Mouse (Mus musculus) G1E (cell line): ENCODE data around the gene Acsm1. TPM values are rescaled to one million over a fixed set of nuclear protein-coding genes. Genes with fewer than 3 reads are reported as not detected.

Experiments
- ATAC-seq: 2 replicates; pipeline ENCODE4 v1.8.0; 2016; ENCODE audit warnings: mild to moderate bottlenecking; ENCODE audit not compliant: insufficient number of reproducible peaks, poor library complexity, low FRiP score, severe bottlenecking; ENCODE audit errors: extremely low read depth
- DNase-seq: peaks from one replicate; pipeline ENCODE4 v3.0.0; 2012; ENCODE audit warnings: low spot score
- H3K27me3 ChIP-seq: 2 replicates; pipeline ENCODE4 v1.6.1; 2012; ENCODE audit warnings: mild to moderate bottlenecking, low read length, inconsistent platforms; ENCODE audit not compliant: insufficient read depth
- H3K36me3 ChIP-seq: replicated peaks from 2 replicates; pipeline ENCODE3; 2012; ENCODE audit warnings: mild to moderate bottlenecking, inconsistent platforms
- H3K4me1 ChIP-seq: 2 replicates; pipeline ENCODE4 v1.6.1; 2012; ENCODE audit warnings: low read depth, low read length, inconsistent platforms, mixed read lengths; ENCODE audit not compliant: insufficient read depth
- H3K4me3 ChIP-seq: 2 replicates; pipeline ENCODE4 v1.5.1; 2012; ENCODE audit warnings: low read depth, mild to moderate bottlenecking, inconsistent platforms, low read length, moderate library complexity, mixed read lengths
- H3K9me3 ChIP-seq: replicated peaks from 2 replicates; pipeline ENCODE4 v1.6.1; 2012; ENCODE audit warnings: inconsistent platforms
- CTCF ChIP-seq: IDR thresholded peaks from 2 replicates; pipeline ENCODE4 v1.5.1; 2012; ENCODE audit warnings: low read depth, low read length, inconsistent platforms, mixed read lengths
- GATA1 ChIP-seq: IDR thresholded peaks from 2 replicates; pipeline ENCODE4 v1.6.1; 2012; ENCODE audit warnings: borderline replicate concordance, low read length, inconsistent platforms, mixed read lengths
- GATA2 ChIP-seq: IDR thresholded peaks from 2 replicates; pipeline ENCODE4 v1.6.1; 2012; ENCODE audit warnings: low read depth, low read length, inconsistent platforms, borderline replicate concordance
- POLR2AphosphoS5 ChIP-seq: IDR thresholded peaks from 2 replicates; pipeline ENCODE4 v1.6.1; 2012; ENCODE audit warnings: low read depth, low read length, inconsistent platforms; ENCODE audit not compliant: insufficient replicate concordance
- TAL1 ChIP-seq: conservative IDR thresholded peaks from 2 replicates; pipeline ENCODE4 v1.6.1; 2012; ENCODE audit warnings: low read depth, low read length, inconsistent platforms, mixed read lengths
- polyA plus RNA-seq: library from polyadenylated mRNA; stranded (reverse); fragments of >175 nt; gene quantifications from 2 replicates; pipeline ENCODE4 v1.2.3, GENCODE M21; 2012
- total RNA-seq, 2 experiments: library from RNA; stranded (forward) in 1 of 2; stranded (reverse) in 1 of 2; fragments of 200-1000 nt in 1 of 2; fragments of >200 nt in 1 of 2; fragmentation: Nextera tagmentation in 1 of 2; gene quantifications; 2 replicates each; pipeline ENCODE4 v1.2.3; 2014 to 2017

Acsm1 gene
- total and polyA plus RNA-seq, 3 experiments = not detected

DNA sequence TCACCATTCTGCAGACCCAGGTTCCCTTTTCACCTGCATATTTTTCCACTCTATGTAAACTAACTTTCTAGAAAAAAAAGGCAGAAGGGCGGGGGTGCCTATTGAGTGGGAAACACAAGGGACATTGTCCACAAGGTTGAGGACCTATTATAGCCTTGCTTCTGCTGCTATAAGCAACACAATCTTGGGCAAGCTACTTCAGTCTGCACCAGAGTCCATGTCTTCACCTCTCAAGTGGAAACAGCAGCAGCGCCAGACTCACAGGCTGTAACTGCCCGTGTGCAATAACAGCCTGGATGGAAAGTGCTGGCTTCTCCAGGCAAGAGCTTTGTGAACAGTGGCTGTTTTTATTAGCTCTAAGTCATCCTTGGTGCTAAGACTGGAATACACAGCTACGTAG lies 85.5 kb downstream of the Acsm1 start:
- H3K4me1 ChIP-seq = no peaks in the 10 kb centered on the region
- no peak overlapping the region for H3K4me3 ChIP-seq
- no peaks in the 10 kb centered on the region for H3K36me3 ChIP-seq
- no peaks in the 10 kb centered on the region for H3K9me3 ChIP-seq
- H3K27me3 ChIP-seq = peaks cover 8% of the 10 kb centered on the region; the same call in 1 of the 2 replicates
- no peak for ATAC-seq
- no peak for DNase-seq
- TF ChIP-seq CTCF = no peak

DNA sequence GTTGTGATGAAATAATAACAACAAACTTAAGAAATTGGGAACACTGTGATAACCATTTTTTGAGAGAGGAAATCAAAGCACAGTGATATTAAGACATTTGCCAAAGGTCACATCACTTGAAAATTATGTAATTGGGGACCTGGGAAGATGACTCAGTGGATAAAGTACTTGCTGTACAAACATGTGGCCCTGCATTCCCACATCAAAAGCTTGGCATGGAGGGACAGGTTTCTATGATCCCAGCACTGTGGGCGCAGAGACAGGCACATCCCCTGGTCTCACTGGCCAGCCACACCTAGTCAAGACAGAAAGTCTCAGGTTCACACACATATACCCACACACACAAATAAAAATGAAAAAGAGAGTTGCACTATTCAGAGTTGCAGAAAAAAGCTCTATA lies 88.1 kb downstream of the Acsm1 start:
- no peaks in the 10 kb centered on the region for H3K9me3 ChIP-seq
- peaks cover 7% of the 10 kb centered on the region; the same call in 1 of the 2 replicates for H3K27me3 ChIP-seq
- H3K36me3 ChIP-seq = no peaks in the 10 kb centered on the region
- no peaks in the 10 kb centered on the region for H3K4me1 ChIP-seq
- ATAC-seq = no peak
- no peak for DNase-seq
- TF ChIP-seq CTCF = no peak
- no peak for TF ChIP-seq GATA1
- no peak for TF ChIP-seq TAL1
- TF ChIP-seq GATA2 = no peak
- no peak for TF ChIP-seq POLR2AphosphoS5
- H3K4me3 ChIP-seq = no peak overlapping the region

Other genes starting within 250 kb of the Acsm1 start
- gene Gp2, start 147.7 kb upstream of the Acsm1 start, total RNA-seq (2014; fragmentation: Nextera tagmentation) = not detected in 2 replicates
- not detected in 2 replicates for gene Gp2, start 147.7 kb upstream of the Acsm1 start, total RNA-seq (2017)
- not detected in 2 replicates for gene Gp2, start 147.7 kb upstream of the Acsm1 start, polyA plus RNA-seq
- gene Umod, start 127.7 kb upstream of the Acsm1 start, total RNA-seq (2014; fragmentation: Nextera tagmentation) = not detected in 2 replicates
- 0.16 TPM in 1 of 2 replicates, not detected in the other for gene Umod, start 127.7 kb upstream of the Acsm1 start, total RNA-seq (2017)
- not detected in 2 replicates for gene Umod, start 127.7 kb upstream of the Acsm1 start, polyA plus RNA-seq
- not detected in 2 replicates for gene Acsm5, start 87.6 kb upstream of the Acsm1 start, total RNA-seq (2014; fragmentation: Nextera tagmentation)
- gene Acsm5, start 87.6 kb upstream of the Acsm1 start, total RNA-seq (2017) = 0.11 TPM in 1 of 2 replicates, not detected in the other
- not detected in 2 replicates for gene Acsm5, start 87.6 kb upstream of the Acsm1 start, polyA plus RNA-seq
- gene Pdilt, start 83.5 kb upstream of the Acsm1 start, total RNA-seq (2014; fragmentation: Nextera tagmentation) = not detected in 2 replicates
- gene Pdilt, start 83.5 kb upstream of the Acsm1 start, total RNA-seq (2017) = not detected in 2 replicates
- not detected in 2 replicates for gene Pdilt, start 83.5 kb upstream of the Acsm1 start, polyA plus RNA-seq
- not detected in 2 replicates for gene Acsm2, start 52.7 kb upstream of the Acsm1 start, total RNA-seq (2014; fragmentation: Nextera tagmentation)
- gene Acsm2, start 52.7 kb upstream of the Acsm1 start, total RNA-seq (2017) = 0.05 and 0.12 TPM in 2 replicates
- not detected in 2 replicates for gene Acsm2, start 52.7 kb upstream of the Acsm1 start, polyA plus RNA-seq
- not detected in 2 replicates for gene Acsm4, start 83.0 kb downstream of the Acsm1 start, total RNA-seq (2014; fragmentation: Nextera tagmentation)
- gene Acsm4, start 83.0 kb downstream of the Acsm1 start, total RNA-seq (2017) = not detected in 2 replicates
- not detected in 2 replicates for gene Acsm4, start 83.0 kb downstream of the Acsm1 start, polyA plus RNA-seq
- gene Thumpd1, start 113.8 kb downstream of the Acsm1 start, total RNA-seq (2014; fragmentation: Nextera tagmentation) = 41.4 and 53.9 TPM in 2 replicates
- 102 and 115 TPM in 2 replicates for gene Thumpd1, start 113.8 kb downstream of the Acsm1 start, total RNA-seq (2017)
- gene Thumpd1, start 113.8 kb downstream of the Acsm1 start, polyA plus RNA-seq = 64.8 and 72.8 TPM in 2 replicates
- not detected in 2 replicates for gene Acsm3, start 153.9 kb downstream of the Acsm1 start, total RNA-seq (2014; fragmentation: Nextera tagmentation)
- 0.23 and 0.49 TPM in 2 replicates for gene Acsm3, start 153.9 kb downstream of the Acsm1 start, total RNA-seq (2017)
- not detected in 2 replicates for gene Acsm3, start 153.9 kb downstream of the Acsm1 start, polyA plus RNA-seq
- 64.3 and 76.8 TPM in 2 replicates for gene Rexo5, start 187.0 kb downstream of the Acsm1 start, total RNA-seq (2014; fragmentation: Nextera tagmentation)
- gene Rexo5, start 187.0 kb downstream of the Acsm1 start, total RNA-seq (2017) = 42.8 and 58.4 TPM in 2 replicates
- gene Rexo5, start 187.0 kb downstream of the Acsm1 start, polyA plus RNA-seq = 2.5 and 3.5 TPM in 2 replicates
- gene Eri2, start 187.0 kb downstream of the Acsm1 start, total RNA-seq (2014; fragmentation: Nextera tagmentation) = 49.1 and 65.5 TPM in 2 replicates
- 32.4 and 37.4 TPM in 2 replicates for gene Eri2, start 187.0 kb downstream of the Acsm1 start, total RNA-seq (2017)
- 1.2 and 1.7 TPM in 2 replicates for gene Eri2, start 187.0 kb downstream of the Acsm1 start, polyA plus RNA-seq